Mouse (Mus musculus) yolk sac, embryonic 10.5 days (tissue): ENCODE results near the gene Hnrnpul1.
A peak's percentile ranks its signal among the peaks of the same experiment; 100 is the strongest.
"Not testable (repeated sequence)": the region's sequence is repeated elsewhere in the genome, so short reads cannot be mapped to it uniquely, and the experiment has no call there.

Experiments used
- DNase-seq: peaks from one replicate; pipeline ENCODE4 v3.0.0-alpha.2; 2017; ENCODE audit warnings: low spot score

Hnrnpul1 gene

DNA sequence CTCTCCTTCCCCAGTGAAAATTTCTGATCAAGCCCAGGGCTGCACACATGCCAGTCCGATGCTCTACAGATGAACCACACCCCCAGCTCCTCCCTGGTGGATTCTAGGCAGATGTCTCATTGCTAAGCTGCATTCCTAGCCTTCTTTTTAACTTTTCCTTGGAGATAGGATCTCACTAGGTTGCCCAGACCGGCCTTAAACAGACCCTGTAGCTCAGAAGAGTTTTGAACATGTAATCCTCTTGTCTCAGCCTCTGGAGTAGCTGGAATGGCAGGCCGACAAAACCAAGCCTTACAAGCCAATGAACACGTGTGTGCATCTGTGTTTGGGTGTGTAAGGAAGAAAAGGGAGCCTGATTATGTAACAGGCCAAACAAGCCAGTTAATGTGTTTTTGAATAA lies 26.2 kb upstream of the Hnrnpul1 start:
- no peak for DNase-seq

DNA sequence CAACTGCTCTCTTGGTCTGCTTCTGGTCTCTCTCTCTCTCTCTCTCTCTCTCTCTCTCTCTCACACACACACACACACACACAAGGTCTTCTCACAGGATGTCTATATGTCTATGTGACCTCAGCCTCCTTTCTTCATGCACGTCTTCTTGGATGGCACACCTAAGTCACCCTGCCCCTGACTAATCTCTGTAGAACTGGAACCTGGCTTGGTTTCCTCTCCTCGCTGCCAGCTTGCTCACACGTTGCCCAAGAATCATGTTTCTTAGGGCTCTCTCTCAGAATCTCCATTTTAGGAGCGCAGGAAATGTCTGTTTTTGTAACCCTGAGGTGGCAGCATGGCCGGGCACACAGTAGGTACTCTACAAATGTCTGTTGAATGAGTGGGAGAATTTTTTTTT lies 25.5 kb upstream of the Hnrnpul1 start:
- no peak for DNase-seq

DNA sequence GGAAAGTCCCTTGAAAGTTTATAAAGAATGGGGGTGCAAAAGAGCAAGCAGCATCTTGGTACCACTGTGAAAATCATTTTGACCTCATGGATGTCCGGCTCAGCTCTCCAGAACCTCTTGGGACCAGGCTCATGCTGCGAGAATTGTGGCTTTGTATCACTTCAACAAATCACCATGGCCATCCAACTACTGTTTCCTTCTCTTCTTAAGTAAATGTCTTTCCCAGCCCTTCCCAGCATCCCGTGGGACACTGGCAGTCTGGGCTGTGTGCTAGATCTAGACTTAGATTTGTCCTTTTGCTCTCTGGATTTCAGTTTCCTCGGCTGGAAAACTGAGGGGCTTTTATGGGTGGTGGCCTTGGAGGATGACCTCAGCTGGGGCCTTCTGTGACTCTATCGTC lies 13.7 kb upstream of the Hnrnpul1 start:
- DNase-seq = no peak

DNA sequence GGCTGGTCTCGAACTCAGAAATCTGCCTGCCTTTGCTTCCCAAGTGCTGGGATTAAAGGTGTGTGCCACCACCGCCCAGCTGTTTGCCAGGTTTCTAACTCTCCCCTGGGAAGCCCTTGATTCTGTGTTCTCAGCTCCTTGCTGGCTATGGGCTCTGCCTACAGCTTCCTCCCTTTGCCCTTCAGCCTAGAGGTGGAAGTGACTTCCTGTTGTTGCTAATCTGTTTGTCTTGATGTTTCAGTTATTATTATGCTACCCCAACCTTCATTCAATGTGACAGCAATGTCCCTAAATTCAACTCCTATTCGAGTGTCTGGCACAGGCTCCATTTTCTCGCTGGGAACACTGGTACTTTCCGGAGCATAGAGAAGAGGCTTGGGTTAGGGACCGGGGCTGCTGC lies 11.6 kb upstream of the Hnrnpul1 start:
- DNase-seq = no peak

DNA sequence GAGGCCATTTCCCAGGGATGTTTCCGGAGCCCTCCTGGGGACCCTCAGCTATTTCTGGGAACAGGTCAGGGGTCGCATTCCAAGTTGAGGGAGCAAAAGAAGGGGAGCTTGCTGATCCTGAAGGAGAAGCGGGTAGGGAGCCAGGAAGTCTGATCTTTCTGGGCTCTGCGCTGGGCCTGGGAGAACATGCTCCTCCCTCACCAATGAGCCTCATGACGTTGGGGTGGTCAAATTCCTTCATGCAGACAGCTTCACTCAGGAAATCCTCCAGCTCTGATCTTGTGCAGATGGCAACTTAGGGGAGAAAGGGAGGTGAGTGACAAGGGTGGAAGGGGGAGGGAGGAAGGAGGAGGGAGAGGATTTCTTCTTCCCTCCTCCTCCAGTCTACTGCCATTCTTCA lies 9.7 kb upstream of the Hnrnpul1 start:
- DNase-seq = no peak

DNA sequence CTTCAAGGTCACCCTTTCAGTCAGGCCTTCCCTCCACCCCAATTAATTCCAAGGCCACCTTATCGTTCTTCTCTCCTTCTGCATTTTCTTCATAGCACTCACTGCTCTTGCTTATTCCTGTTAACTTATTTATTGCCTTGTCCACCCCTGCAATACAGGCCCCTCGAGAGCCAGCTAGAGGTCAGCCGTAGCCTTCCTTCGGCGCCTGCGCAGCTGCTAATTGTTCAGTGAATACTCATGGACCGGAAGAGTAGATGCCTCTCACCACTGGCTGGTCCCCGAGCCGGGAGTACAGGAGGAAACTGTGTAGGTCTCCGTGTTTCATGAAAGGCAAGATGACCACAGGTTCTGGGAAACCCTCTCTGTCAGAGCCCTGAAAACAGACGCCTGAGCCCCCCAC lies 9.1 kb upstream of the Hnrnpul1 start:
- no peak for DNase-seq

DNA sequence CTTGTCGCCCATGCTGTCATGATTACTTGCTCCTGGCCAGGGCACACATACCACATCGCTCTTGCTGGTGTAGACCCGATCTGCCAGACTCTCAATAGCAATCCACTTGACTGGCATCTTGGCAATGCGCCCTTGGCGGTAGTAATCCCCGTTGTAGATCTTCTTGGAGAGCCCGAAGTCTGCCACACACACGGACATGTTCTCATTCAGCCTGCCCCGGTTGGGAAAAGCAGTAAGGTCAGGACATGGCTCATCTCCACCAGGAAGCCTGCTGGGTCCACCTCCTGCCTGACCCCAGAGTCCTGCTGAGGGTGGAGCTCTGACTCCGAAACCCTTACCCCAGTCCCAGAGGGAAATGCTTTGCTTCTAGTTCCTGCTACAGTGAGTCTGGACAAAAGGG lies 6.8 kb upstream of the Hnrnpul1 start:
- DNase-seq = no peak

DNA sequence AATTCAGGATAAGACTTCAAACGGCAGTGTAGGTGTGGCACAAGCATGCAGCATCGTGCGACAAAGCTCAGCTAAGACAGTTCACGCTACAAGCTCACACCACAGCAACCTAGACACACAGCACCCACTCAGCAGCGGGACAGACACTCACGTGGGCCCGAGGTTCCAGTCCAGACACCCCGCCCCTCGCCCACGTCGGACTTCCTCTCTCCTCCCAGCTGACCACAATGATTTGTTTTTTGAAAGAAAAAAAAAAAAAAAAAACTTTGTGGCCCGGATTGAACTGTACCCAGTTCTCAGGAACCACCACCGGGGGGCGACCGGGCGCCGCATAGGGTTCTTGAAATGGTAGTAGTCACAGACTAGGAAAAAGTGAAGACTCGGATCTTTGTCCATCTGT lies 1.5 kb upstream of the Hnrnpul1 start:
- DNase-seq = peak; percentile 85

DNA sequence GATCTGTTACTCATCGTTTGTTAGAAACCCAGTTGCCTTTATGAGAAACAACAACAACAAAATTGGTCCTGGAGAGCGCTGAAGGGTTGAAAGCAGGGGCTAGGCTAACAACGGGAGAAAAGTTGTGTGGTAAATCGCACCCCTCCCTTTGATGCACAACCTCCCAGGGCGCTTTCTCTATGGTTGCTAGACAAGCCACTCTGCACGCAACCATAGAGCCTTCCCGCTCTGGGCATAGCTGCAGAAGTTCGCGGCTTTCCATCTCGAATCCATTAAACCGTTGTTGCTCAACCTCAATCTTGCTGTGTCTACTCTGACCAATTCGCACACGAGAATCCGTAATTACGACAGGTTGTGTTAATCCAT lies 894 bp upstream of the Hnrnpul1 start:
- no peak for DNase-seq

DNA sequence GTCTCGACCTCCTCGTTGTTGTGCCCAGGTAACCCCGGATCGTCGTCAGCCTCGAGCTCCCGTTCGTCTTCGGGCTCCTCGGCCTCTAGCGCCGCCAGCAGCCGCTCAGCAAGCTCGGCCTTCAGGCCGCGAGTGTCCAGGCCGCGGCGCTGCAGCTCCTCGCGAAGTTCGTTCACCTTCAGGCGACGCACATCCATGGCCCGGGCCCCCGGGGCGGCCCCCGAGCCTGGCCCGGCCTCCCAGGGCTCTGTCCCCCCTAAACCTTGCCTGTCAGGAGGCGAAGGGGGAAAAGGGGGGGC lies 169 bp downstream of the Hnrnpul1 start:
- DNase-seq = no peak

DNA sequence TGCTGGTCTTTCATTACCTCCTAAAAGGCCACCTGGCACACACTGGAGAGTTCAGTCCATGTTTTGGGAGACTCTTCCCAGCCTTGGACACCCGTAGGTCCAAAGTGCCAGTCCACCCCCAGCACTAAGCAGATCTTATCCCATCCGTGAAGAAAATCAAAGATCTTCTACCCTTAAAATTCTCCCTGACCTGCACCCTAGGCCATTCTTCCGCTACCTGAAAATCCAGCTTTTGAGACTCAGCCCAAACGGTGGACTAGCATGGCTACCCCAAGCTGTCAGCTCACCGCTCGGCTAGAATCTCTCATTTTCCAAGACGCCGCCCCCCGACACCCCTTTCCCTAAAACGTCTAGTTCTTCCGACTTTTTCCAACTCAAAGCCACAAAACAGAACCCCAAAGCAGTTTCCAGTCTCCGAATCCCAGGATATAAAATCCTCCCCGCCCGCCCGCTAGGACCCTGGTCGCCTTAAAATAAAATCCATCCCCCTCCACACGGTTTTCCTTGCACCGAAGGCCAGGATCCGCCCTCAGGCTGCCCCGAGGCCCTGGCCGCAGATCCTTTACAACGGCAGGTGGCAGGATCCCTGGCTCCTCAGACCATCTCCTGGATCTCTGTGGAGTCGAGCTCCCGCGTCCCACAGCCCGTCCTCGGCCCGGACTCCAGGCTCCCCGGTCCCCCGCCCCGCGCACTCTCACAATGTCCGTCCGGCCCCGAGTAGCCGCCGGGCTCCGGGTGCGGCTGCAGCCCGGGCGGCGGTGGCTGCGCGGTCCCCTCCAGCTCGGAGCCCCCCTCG lies 716 bp downstream of the Hnrnpul1 start:
- DNase-seq = peak; percentile 14

DNA sequence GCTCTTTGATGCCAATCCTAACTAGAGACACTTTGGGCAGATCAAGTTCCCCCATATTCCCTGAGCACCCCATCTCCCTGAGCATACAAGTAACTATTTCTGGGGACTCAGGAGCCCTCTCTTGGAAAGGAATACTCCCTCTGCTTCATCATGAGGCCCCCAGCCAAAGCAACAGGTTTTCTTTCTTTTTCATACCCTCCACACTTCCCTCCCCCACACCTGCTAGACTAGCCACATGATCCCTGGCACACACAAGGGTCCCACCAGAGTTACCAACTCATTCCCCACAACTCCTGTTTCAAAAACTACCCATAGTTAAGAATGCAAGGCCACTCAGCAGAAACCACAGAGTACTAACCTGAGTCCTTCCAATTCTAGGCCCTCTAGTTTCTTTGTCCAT lies 1.5 kb downstream of the Hnrnpul1 start:
- no peak for DNase-seq

DNA sequence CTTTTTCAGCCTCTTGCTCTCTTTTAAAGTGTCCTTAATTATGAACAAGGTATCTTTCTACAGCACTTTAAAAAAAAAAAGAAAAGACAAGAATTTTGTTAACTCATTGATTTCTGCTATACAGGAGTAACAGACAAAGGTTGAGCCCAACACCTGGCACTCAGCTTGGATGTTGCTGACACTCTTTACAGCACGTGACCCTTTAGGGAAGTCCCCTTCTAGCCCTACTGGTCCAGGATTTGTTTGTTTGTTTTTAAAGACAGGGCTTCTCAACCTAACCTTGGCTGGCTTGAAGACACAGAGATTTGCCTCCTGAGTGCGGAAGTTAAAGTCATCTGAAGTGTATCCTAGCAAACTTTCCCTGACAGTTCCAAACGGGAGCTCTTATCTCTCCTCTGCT lies 7.7 kb downstream of the Hnrnpul1 start:
- DNase-seq = no peak

DNA sequence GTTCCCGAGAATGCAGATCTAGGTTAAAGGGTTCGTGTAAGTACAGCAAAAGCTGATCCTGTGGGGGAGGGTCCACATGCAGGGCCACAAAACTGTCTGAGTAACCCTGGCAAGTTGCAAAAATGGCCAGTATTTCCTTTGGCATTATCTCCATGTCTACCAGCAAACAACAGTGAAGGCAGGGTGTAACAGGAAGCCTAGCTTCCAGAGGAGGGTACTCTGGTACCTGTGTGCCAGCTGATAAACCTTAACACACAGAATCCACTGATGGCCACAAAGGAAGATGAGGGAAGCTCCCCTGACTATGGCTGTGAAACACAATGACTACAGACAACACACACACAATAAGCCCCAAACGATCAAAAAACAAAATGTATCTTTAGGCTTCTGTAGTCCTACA lies 16.3 kb downstream of the Hnrnpul1 start:
- DNase-seq = no peak

DNA sequence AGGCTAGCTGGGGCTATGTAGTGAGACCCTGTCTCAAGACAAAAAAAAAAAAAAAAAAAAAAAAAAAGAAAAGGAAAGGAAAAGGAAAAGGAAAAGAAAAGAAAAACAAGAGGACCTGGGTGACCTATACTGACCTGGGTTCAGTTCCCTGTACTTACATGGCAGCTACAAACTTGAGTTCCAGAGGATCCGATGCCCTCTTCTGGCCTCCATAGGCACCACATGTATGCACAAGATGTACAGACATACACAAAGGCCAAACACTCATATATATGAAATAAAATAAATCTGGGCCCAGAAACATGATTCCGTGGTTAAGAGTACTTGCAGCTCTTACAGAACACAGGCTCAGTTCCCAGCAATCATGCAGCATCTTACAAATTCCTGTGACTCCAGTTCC lies 17.6 kb downstream of the Hnrnpul1 start:
- no peak for DNase-seq

DNA sequence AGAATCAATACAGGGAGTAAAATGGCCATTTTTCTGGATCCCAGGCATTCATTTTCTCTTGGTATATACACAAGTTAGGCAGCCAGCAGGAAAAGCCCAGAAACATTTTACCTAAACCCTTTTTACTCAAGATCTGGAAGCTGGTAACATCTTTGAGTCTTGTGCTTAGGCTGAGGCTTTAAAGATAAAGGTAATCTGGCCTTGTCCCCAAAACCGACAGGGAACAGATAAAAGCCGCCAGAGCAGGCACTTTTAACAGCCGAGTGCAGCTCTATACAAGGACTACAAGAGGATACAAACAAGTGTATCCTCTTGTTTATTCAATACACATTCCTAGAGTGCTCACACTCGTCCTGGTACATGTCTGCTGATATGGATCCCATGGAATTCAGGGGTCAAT lies 19.6 kb downstream of the Hnrnpul1 start:
- DNase-seq = no peak

DNA sequence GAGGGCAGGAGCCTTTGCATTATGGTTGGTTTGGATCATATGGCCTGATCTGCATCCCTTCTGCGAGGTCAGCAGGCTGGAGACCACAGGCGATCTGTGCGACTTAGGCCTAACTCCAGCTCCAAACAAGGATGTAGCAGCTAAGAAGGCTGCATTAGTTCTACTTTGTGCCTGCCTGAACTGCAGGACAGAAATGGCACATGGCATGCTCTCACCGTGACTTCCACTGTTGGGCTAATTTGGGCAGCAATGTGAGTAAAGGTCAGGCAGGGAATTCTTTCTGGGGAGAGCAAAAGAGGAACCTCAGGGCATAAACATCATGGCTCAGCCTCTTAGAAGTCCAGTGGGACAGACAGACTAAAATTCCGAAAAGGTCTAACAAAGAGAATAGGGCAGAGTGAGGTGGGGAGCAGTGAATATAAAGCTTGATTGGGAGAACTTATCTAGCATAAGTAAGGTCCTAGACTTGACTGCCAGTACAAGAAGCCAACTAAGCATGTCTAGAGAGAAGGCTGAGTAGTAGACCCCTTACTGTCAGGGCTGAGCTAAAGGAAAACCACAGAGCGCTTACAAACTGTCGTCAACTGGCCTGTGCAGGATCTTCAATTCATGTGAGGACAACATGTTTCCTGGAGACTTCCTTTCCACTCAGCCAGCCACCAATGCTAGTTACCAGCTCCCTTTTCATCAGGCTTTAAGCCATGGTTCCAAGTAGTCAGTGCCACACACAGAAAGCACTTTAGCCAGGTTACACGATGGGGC lies 23.1 kb downstream of the Hnrnpul1 start:
- DNase-seq = no peak

DNA sequence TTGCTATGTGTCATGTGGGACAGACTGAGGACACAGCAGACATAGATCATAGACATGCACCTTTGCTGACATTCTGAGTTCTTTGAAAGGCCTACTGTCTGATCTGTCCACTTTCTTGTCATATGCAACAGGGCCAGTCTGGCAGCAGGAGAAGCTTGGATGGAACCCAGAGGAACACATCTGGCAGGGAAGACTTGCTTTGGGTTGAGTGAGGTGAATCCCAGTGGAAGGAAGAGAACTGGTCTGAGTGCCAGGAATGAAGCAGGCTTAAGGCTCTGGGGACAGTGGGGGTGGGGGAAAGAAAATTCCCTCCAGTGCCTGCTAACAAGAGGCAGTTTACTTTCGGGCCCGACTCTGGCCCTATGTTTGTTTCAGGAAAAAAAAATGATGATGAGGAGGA lies 24.7 kb downstream of the Hnrnpul1 start:
- DNase-seq = no peak

DNA sequence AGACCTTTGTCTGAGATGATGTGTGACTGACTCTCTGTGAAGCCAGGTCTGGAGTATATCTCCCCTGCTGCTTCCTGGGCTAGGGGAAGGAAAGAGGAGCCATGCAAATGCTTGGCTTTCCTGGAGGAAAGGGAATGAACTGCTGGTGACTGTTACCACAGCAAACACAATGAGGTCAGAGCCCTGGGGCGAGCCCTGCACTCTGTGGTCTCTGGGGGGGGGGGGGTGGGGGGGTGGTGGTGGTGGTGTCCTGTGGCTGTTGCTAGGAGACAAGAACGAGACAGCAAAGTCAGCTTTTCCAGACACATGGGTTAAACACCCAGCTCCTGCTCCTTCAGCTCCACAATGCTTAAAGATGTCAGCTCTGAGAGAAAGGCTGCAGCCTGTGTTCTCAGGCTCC lies 25.2 kb downstream of the Hnrnpul1 start:
- no peak for DNase-seq

DNA sequence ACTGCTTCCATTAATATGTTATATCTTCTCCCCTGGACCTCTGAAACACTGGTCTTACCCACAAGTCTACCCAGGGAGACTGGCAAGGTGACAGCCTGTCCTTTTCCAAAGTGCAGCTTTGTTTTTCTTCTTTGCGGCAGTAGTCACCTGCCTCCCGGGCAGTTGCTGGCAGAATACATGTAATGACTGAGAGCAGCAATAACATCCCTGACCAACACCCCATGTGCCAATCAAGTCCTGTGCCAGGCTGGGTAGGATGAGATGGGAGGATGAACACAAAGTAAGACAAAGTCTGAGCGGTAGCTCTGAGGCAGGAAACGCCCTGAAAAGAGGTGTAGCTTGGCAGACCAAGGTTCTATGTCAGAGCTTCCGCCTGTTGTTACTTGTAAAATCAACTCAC lies 26.8 kb downstream of the Hnrnpul1 start:
- no peak for DNase-seq

DNA sequence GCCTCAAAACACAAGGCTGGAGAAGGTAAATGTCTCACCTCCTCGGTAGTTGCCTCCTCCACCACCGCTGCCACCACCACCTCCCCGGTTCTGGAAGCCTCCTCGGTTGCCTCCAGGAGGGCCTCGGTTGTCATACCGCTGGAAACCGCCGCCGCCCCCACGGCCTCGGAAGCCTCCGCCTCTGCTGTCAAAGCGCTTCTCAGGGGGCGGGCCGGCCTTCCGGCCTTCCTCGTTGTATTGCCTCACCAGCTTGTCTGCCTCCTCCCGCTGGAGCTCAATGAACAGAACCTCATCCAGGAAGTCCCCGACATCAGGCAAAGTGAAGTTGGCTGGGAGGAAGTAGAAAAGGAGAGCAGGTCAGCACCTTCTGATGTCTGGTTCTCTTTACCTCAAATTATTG lies 28.7 kb downstream of the Hnrnpul1 start:
- no peak for DNase-seq

DNA sequence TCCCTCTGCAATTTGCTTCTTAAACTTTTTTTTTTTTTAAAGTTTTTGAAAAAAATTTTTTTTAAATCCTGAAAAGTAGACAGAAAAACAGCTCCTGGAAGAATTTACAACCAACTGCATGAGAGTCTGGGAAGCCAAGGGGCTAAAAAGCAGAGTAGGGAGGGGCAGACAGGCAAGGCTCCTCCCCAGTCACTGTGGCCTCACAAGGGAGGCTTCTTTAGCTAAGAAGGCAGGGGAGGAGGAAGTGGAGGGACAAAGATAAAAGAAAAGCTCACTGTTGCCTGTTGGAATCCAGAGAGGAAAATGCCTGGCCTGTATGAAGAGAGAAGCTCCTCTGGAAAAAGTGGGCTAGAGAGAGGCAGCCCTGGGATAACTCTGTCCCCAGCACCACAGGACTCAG lies 32.8 kb downstream of the Hnrnpul1 start:
- DNase-seq = not testable (repeated sequence)

DNA sequence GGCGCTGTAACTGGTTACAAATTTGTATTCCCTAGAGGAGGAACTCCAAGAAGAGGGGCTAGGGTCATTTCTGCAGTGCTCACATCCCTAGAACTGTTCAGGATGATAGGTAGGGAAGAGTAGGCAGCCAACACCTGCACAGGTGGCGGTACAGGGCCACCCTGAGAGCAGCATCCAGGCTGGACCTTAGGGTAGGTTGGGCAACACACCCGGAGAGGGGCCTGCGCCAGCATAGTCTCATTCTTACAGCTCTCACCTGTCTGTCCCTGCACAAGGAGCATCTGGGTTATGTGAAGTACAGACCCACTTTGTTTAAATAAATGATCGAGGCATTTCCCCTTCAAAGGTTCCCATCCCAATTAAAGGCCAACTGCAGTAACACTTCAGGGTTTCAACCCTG lies 33.8 kb downstream of the Hnrnpul1 start:
- DNase-seq = no peak
